Mouse (Mus musculus) olfactory bulb, adult 2 months (tissue): Measurements from ENCODE around the gene Synpo2l.

Experiments used
- CTCF ChIP-seq: fragments of 200-500 bp; IDR thresholded peaks from 2 replicates; pipeline ENCODE4 v1.5.1; 2012; ENCODE audit warnings: low read depth, mild to moderate bottlenecking, low read length, moderate library complexity; ENCODE audit not compliant: insufficient read depth
- POLR2A ChIP-seq: fragments of 200-500 bp; IDR thresholded peaks from 2 replicates; pipeline ENCODE4 v1.6.1; 2012; ENCODE audit warnings: mild to moderate bottlenecking, low read depth, low read length, moderate library complexity; ENCODE audit not compliant: insufficient read depth

DNA sequence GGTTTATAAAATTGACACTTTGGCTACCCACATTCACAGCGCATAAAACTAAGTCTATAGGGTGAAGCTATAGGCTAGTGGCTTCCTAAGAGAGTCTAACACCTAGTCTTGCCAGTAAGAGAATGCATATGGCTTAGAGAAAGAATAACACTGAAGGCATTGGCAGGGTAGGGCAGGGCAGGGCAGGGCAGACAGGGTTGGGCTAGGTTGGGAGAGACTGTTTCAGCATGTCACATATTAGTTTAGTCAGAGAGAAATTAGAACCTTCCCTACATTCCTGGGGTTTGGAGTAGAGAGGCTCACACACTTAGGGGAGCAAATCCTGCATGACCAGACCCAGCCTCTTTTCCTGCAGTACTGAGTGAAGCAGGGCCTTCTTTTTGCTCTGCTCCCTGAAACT is 685 bp downstream of the Synpo2l start:
- TF ChIP-seq CTCF (no peak), POLR2A (no peak)
